Mouse (Mus musculus) layer of hippocampus, adult 2 months (tissue): Measurements from ENCODE around the gene Flvcr2. TPM values are rescaled to one million over a fixed set of nuclear protein-coding genes. Genes with fewer than 3 reads are reported as not detected.
"Not testable (repeated sequence)": the region's sequence is repeated elsewhere in the genome, so short reads cannot be mapped to it uniquely, and the experiment has no call there.

Experiments used
- DNase-seq, 2 experiments: peaks; one replicate each; pipeline ENCODE4 v3.0.0; 2022; ENCODE audit warnings: low spot score in 2 of 2
- H3K27ac ChIP-seq: fragments of 200-600 bp; 2 replicates; pipeline ENCODE4 v1.8.1; 2022
- H3K4me3 ChIP-seq: fragments of 200-600 bp; 2 replicates; pipeline ENCODE4 v1.8.1; 2022; ENCODE audit warnings: mild to moderate bottlenecking
- CTCF ChIP-seq: fragments of 200-600 bp; conservative IDR thresholded peaks from 2 replicates; pipeline ENCODE4 v1.8.1; 2022; ENCODE audit warnings: antibody characterized with exemption, mild to moderate bottlenecking, moderate library complexity
- long read RNA-seq, 2 experiments: library from polyadenylated mRNA; stranded (forward); transcript quantifications; one replicate each; pipeline ENCODE4 v2.0.0; 2021; ENCODE audit warnings: borderline mapping rate in 2 of 2
- total RNA-seq, 2 experiments: library from RNA; stranded (reverse); gene quantifications; 2 replicates each; pipeline ENCODE4 v1.2.3; 2021

Gene Flvcr2
- 1 to 10 TPM; 2.0 to 2.6 TPM for total RNA-seq
- long read RNA-seq, experiment 1, partial matches to known transcripts, result 0 of 6 reads
- long read RNA-seq, experiment 1, other reads (novel, unspliced or antisense), result 2 of 6 reads
- long read RNA-seq, experiment 2, transcript Flvcr2-201 (10 exons, 3,435 nt), result major isoform, 5 of 8 reads
- long read RNA-seq, experiment 2, partial matches to known transcripts, result 0 of 8 reads
- long read RNA-seq, experiment 2, other reads (novel, unspliced or antisense), result 3 of 8 reads

- Histone ChIP-seq H3K4me3 (peak within 1 kb of the TSS; percentile 57), H3K27ac (peak within 1 kb of the TSS; percentile 67; the same call in 1 of the 2 replicates)
- peak; percentile 68 to 77 for DNase-seq
- TF ChIP-seq CTCF, result peak; percentile 89
Observed at GRCm38 (mm10) chr12:85745827-85746695, at the start of gene Flvcr2. Gene Flvcr2, plus strand, starts transcription at chr12:85746539.

DNA sequence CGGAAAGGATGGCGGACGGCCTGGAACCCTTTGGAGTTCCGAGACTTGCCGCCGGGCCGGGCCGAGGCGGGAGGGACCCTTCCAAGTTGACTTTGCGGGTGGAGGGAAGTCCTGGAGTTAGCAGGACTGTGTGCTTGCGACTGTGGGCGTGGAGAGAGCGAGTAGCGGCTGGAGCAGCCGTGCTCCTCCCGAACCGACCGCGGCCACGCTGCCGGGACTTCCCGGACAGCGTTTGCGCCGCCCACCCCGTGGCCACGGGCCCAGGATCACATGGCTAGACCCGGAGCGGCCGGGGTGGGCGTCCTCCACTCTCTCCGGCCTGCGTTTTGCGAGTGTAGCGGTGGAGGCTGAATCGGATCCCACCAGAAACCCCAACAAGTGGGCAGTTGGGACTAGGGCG is 48.2 kb upstream of the Flvcr2 start:
- DNase-seq, H3K4me3 ChIP-seq, H3K27ac ChIP-seq: not testable (repeated sequence)

GRCm38 (mm10) chr12:85700191-85700841 is 46.0 kb upstream of the Flvcr2 start:
- TF ChIP-seq CTCF, result no peak
- DNase-seq, result no peak
- no peak overlapping the region for H3K4me3 ChIP-seq
- H3K27ac ChIP-seq, result no peak overlapping the region

GRCm38 (mm10) chr12:85700842-85701223 is 45.5 kb upstream of the Flvcr2 start:
- H3K27ac ChIP-seq, result no peak overlapping the region
- DNase-seq, result no peak
- TF ChIP-seq CTCF, result no peak
- H3K4me3 ChIP-seq, result no peak overlapping the region

DNA sequence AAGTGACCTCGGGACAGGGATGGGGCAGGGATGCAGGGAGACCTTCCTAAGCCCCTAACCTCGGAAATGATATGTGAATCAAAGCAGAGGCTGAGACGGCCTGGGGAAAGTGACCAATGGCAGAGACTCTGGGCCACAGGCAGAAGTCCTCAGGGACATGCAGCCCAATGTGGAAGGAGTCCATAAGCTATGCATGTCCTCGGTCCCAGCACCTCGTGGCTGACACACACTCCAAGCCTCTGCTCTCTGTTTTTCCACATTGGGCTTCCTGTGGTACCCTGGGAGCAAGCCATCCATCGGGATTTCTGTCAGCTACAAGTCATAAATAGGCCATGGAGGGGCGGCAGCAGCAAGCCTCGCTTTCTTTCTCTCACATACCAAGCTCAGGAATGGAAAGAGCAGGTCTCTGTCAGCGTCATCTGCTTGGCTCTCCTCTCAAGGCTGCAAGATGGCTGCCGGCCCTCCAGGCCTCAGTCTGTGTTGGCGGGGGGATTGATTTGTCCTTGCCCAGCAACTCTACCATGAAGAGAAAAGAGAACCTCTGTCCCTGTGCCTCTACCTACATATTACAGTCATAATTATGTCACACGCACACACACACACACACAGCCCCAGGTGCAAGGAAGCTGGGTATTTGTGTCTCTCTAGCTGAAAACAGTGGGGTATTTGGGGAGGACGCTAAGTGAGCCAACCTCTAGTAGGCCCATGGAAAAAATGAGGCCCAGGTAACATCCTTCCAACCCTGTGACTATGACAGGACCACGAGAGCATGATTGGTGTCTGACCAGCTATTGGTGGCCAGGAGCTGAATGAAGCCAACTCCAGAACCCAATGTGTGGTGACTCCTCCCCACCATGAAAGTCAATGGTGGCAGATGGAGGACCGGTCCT is 43.9 kb upstream of the Flvcr2 start:
- TF ChIP-seq CTCF, result no peak
- no peak for DNase-seq
- Histone ChIP-seq H3K4me3 (no peak overlapping the region), H3K27ac (no peak overlapping the region)

- TF ChIP-seq CTCF, result no peak
- Histone ChIP-seq H3K27ac (no peak overlapping the region), H3K4me3 (no peak overlapping the region)
- no peak for DNase-seq
Observed at GRCm38 (mm10) chr12:85703507-85703906, 42.8 kb upstream of the Flvcr2 start.

DNA sequence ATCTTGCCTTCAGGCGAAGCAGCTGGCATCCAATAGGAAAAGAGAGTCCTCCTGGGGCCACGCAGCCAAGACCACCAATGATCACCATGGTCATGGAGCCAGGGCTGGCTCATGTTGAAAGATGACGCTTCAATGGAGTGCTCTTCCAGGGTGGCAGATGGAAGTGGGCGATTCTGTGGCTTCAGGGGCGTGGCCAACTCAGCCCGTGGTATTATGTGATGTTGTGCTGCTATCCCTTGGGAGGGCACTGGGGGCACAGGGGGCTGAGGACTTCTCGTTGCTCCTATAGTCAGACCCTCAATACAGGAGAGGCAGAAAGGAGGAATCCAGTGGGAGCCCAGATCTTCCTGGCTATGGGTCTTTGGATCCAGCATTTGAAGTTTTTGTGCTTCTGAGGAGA is 41.8 kb upstream of the Flvcr2 start:
- Histone ChIP-seq H3K4me3 (no peak overlapping the region), H3K27ac (no peak overlapping the region)
- no peak for DNase-seq
- TF ChIP-seq CTCF, result no peak

DNA sequence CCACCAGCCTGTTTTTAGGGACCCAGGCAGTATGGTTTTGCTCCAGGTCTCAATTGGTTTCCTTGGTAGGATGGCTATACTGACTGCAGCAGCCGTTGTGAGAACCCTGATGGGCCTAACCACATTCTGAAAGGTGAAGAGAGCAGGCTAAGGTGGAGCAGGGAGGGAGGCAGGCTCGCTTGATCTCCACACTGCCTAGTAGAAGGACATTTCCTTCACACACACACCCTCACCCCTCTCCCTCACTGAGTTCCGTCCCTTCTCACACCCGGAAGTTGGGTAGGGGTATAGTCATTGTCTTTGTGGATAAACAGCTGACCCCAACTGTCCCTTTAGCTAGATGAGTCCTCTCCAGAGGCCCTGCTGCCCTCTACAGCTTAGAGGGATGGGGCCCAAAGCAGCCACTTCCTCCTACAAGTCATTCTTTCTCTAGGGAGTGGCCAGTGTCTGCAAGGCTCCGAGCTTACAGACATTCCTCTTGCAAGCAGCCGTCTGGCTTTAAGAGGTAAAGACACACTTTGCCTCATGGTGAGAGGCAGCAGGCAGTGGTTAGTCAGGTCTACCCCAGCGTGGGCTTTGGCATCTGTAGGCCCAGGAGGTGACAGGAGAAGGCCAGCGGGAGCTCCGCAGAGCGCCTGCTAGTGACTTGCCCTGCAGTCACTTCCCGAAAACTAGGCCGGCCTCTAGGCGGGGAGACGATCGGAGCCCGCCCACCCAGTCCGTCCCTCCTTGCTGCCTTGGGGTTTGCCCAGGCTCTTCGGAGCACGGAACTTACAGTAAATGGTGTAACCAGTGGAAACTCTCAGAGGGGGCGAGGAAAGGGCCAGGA is 41.1 kb upstream of the Flvcr2 start:
- TF ChIP-seq CTCF, result 0 out of 2 replicates have a peak, but pooled peaks have one; percentile 17
- H3K27ac ChIP-seq, result peak overlapping the region; percentile 64
- peak in 1 of 2 experiments; percentile 32 for DNase-seq

DNA sequence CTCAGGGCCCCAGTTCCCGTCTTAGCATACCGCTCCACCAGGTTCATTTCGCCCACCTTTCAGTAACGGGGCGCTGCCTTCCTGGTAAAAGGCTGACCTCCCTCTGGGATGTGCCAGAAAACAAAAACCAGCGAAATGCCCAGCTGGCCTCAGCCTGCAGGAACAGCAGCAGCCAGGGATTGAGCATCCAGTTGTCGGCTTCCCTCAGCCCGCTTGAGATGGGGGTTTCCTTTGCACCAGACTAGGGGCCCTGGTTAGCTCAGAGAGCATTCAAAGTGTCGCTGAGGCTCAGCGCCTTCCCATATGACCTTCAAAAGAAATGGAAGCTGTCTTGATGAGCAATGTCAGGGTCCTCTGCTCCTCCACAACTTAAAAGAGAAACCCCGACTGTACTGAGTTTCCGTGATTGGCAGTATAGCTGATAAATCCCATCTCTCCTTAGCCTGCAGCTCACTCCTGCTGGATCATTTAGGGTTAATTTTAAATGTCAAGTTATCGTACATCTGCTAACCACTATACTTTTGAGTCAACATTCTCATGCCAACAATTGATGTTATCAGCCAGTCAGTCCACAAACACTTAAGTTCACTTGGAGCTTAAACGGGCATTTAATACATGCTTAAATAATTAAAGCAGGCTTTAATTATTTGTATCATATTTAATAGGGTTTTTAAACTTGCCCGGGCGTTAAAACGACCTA is 40.4 kb upstream of the Flvcr2 start:
- no peak for TF ChIP-seq CTCF
- DNase-seq, result no peak
- Histone ChIP-seq H3K27ac (peak overlapping the region; percentile 64; the same call in 1 of the 2 replicates), H3K4me3 (peak overlapping the region; percentile 42)

More for the DNA sequence above, 41.1 kb upstream of the Flvcr2 start:
- H3K4me3 ChIP-seq, result peak overlapping the region; percentile 42

GRCm38 (mm10) chr12:85706906-85707305 is 39.4 kb upstream of the Flvcr2 start:
- Histone ChIP-seq H3K4me3 (no peak overlapping the region), H3K27ac (no peak overlapping the region)
- no peak for TF ChIP-seq CTCF
- no peak for DNase-seq

DNA sequence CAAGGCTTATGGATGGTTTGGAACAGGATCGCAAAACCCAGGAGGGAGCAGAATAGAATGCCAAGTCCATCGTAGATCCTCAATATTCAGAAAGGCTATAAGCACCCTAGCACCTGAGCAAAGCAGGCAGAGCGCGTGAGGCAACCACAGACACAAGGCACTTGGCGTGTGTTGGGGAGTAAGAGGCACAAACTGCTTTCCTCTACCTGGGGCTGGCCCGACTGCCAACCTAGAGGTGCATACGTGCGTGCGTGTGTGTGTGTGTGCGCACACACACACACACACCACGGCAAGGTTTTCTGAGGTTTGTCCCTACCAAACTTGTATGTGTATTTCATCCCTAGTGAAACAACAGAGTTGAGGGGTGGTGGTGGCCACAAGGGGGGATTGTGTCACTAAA is 38.9 kb upstream of the Flvcr2 start:
- Histone ChIP-seq H3K27ac (no peak overlapping the region), H3K4me3 (no peak overlapping the region)
- no peak for TF ChIP-seq CTCF
- DNase-seq, result no peak
